Mouse (Mus musculus): Measurements from ENCODE around the gene Ypel2. TPM values are rescaled to one million over a fixed set of nuclear protein-coding genes. Genes with fewer than 3 reads are reported as not detected.
A peak's percentile ranks its signal among the peaks of the same experiment; 100 is the strongest.

Gene Ypel2
- polyA plus RNA-seq, 1 experiment from 2014 or later, result 10.6 TPM

DNA sequence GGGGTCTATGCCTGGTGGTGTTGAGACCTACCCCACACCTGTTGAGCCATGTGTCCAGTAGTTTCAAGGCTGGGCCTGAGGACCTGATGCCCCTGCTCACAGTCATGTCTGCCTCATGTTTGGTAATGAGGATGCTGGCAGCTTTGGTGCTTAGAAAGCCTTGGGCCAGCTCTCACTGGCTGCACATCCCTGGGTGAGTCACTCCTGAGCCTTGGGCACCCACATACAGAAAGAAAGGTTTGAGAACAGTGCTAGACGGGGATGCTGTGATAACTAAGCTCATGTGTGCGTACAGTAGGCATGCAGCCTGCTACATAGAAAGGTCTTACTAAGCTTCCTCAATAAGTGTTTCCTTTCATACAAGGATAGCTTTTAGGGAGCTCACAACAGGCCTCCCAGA lies 40.8 kb downstream of the Ypel2 start:
- DNase-seq (ENCODE audit: low spot score) (no peak), ATAC-seq (replicated peaks; ENCODE audit: low FRiP score, low read depth) (no peak)
- no peaks in the 10 kb centered on the region; the same call in 1 of the 2 replicates for H3K36me3 ChIP-seq (ENCODE audit: insufficient read depth, low read length)
- H3K9me3 ChIP-seq (replicated peaks; ENCODE audit: low read length), result no peaks in the 10 kb centered on the region
- no peak overlapping the region for H3K9ac ChIP-seq (ENCODE audit: low read depth, low read length)
- no peak overlapping the region for H3K4me2 ChIP-seq (ENCODE audit: low read length)
- peaks cover 46% of the 10 kb centered on the region for H3K4me1 ChIP-seq (replicated peaks; ENCODE audit: insufficient read depth, low read length)
- H3K27ac ChIP-seq, result peak overlapping the region; percentile 25; the same call in 1 of the 2 replicates
- WGBS, result 95% methylated on average over 2 of the region's 2 CpGs
- no peaks in the 10 kb centered on the region for H3K27me3 ChIP-seq (ENCODE audit: insufficient read depth, low read length)
- no peak for TF ChIP-seq CTCF (IDR thresholded peaks at IDR 0.05; ENCODE audit: low read depth)
- no peak overlapping the region for H3K4me3 ChIP-seq (replicated peaks; ENCODE audit: low read depth, low read length)

DNA sequence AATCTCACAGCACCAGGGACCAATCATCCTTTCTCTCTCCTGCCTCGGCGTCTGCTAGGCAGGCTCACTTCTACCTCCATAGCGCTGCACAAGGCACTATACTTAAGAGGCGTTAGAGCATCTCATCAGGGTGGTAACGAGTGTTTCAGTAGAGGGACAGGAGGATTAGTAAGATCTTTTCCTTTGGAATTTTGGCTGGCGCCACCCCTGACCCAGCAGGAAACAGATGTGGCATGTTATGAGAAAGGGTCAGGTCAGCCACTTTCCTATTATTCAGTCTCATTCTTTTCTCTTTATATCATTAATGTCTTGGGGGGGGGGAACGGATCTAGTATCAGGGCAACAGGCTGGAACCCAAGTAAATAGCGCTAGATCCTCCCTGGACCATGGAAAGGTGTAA lies 41.8 kb downstream of the Ypel2 start:
- Histone ChIP-seq H3K27ac (no peak overlapping the region), H3K4me3 (replicated peaks; ENCODE audit: low read depth, low read length) (no peak overlapping the region), H3K27me3 (ENCODE audit: insufficient read depth, low read length) (no peaks in the 10 kb centered on the region), H3K36me3 (ENCODE audit: insufficient read depth, low read length) (no peaks in the 10 kb centered on the region; the same call in 1 of the 2 replicates), H3K9me3 (replicated peaks; ENCODE audit: low read length) (no peaks in the 10 kb centered on the region), H3K4me2 (ENCODE audit: low read length) (no peak overlapping the region), H3K4me1 (replicated peaks; ENCODE audit: insufficient read depth, low read length) (peaks cover 38% of the 10 kb centered on the region), H3K9ac (ENCODE audit: low read depth, low read length) (no peak overlapping the region)
- ATAC-seq (replicated peaks; ENCODE audit: low FRiP score, low read depth), result no peak
- 78% methylated on average over 8 of the region's 8 CpGs for WGBS
- DNase-seq (ENCODE audit: low spot score), result no peak
- no peak for TF ChIP-seq CTCF (IDR thresholded peaks at IDR 0.05; ENCODE audit: low read depth)

DNA sequence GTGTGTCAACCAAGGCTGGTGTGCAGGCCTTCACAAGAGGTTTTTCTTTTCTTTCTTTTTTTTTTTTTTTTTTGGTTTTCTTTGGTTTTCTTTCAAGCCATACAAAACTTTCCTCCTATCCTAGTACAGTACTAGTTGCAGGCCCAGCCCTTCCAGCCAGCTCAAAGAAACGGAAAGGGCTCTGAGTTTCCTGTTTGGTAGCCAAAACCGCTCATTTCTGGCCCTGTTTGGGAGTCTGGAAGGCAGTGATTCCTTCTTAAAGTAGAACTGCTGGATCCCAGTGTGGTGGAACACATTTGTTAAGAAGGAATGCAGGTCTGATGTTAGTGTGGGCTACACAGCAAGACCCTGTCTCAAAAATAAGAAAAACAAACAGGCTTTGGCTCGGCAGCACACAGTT lies 43.0 kb downstream of the Ypel2 start:
- no peak overlapping the region for H3K4me3 ChIP-seq (replicated peaks; ENCODE audit: low read depth, low read length)
- no peak for ATAC-seq (replicated peaks; ENCODE audit: low FRiP score, low read depth)
- H3K27ac ChIP-seq, result 0 out of 2 replicates have a peak overlapping the region, but pooled peaks have one; percentile 36
- WGBS, result 61% methylated on average over 3 of the region's 3 CpGs
- no peak overlapping the region for H3K9ac ChIP-seq (ENCODE audit: low read depth, low read length)
- H3K9me3 ChIP-seq (replicated peaks; ENCODE audit: low read length), result no peaks in the 10 kb centered on the region
- peaks cover 27% of the 10 kb centered on the region for H3K4me1 ChIP-seq (replicated peaks; ENCODE audit: insufficient read depth, low read length)
- no peaks in the 10 kb centered on the region; the same call in 1 of the 2 replicates for H3K36me3 ChIP-seq (ENCODE audit: insufficient read depth, low read length)
- TF ChIP-seq CTCF (IDR thresholded peaks at IDR 0.05; ENCODE audit: low read depth), result no peak
- DNase-seq (ENCODE audit: low spot score), result no peak
- no peak overlapping the region for H3K4me2 ChIP-seq (ENCODE audit: low read length)
- no peaks in the 10 kb centered on the region for H3K27me3 ChIP-seq (ENCODE audit: insufficient read depth, low read length)

DNA sequence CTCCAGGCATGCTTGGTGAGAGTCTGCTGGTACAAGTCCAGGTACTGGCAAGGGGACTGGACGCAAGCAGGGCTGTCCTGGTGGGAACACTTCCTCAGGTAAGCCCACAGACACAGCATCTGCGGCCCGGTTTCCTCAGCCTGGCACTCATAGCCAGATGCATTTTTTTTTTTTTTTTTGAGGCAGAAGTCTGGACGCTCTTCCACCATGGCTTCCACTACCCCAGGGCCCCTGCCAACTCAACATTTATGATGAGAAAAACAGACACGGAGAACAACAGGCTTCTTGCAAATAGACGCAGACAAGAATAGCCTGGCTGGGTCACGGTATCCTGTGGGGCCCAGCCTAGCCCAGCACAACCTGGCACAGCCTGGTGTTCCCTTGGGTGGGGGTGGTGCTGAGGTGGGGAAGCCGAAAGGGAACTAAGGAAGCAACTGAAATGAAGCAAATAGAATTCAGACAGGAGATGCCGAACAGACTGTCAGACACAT lies 43.5 kb downstream of the Ypel2 start:
- DNase-seq (ENCODE audit: low spot score), result no peak

DNA sequence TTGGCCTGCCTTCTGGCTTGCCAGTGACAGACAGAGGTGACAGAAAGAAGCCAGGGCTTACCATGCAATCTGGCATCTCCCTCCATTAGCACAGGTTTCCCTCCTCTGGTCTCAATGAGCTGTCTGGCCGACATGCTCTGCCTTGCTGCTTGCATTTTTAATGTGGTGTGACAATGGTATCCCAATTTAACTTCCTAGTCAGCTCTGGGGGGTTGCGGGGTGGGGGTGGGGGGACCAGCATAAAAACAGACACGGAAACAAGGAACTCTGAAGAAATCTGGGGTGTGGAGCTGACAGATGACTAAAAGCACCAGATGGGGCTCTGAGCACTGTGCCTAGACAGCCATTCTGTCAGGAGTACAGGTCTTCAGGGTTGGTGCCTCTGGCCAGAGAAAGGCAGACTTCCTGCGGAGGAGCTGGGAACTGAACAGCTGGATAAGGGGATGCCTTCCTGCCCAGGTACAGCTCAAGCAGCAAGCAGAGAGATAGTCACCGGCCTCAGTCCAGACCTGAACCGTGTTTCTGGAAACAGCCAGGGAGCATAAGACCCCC lies 46.8 kb downstream of the Ypel2 start:
- 74% methylated on average over 6 of the region's 6 CpGs for WGBS
- Histone ChIP-seq H3K27ac (no peak overlapping the region), H3K9ac (ENCODE audit: low read depth, low read length) (no peak overlapping the region), H3K4me1 (replicated peaks; ENCODE audit: insufficient read depth, low read length) (no peaks in the 10 kb centered on the region; the same call in 1 of the 2 replicates), H3K27me3 (ENCODE audit: insufficient read depth, low read length) (no peaks in the 10 kb centered on the region), H3K9me3 (replicated peaks; ENCODE audit: low read length) (no peaks in the 10 kb centered on the region), H3K4me3 (replicated peaks; ENCODE audit: low read depth, low read length) (no peak overlapping the region), H3K36me3 (ENCODE audit: insufficient read depth, low read length) (peaks cover 5% of the 10 kb centered on the region), H3K4me2 (ENCODE audit: low read length) (no peak overlapping the region)
- no peak for TF ChIP-seq CTCF (IDR thresholded peaks at IDR 0.05; ENCODE audit: low read depth)
- DNase-seq (ENCODE audit: low spot score) (no peak), ATAC-seq (replicated peaks; ENCODE audit: low FRiP score, low read depth) (no peak)

More for the DNA sequence above, 43.5 kb downstream of the Ypel2 start:
- Histone ChIP-seq H3K4me3 (replicated peaks; ENCODE audit: low read depth, low read length) (no peak overlapping the region), H3K36me3 (ENCODE audit: insufficient read depth, low read length) (no peaks in the 10 kb centered on the region; the same call in 1 of the 2 replicates), H3K4me2 (ENCODE audit: low read length) (no peak overlapping the region), H3K9ac (ENCODE audit: low read depth, low read length) (no peak overlapping the region), H3K4me1 (replicated peaks; ENCODE audit: insufficient read depth, low read length) (peaks cover 22% of the 10 kb centered on the region), H3K27ac (peak overlapping the region; percentile 36; the same call in 1 of the 2 replicates), H3K27me3 (ENCODE audit: insufficient read depth, low read length) (no peaks in the 10 kb centered on the region), H3K9me3 (replicated peaks; ENCODE audit: low read length) (no peaks in the 10 kb centered on the region)
- 68% methylated on average over 9 of the region's 9 CpGs for WGBS
- ATAC-seq (replicated peaks; ENCODE audit: low FRiP score, low read depth), result no peak
- TF ChIP-seq CTCF (IDR thresholded peaks at IDR 0.05; ENCODE audit: low read depth), result no peak

DNA sequence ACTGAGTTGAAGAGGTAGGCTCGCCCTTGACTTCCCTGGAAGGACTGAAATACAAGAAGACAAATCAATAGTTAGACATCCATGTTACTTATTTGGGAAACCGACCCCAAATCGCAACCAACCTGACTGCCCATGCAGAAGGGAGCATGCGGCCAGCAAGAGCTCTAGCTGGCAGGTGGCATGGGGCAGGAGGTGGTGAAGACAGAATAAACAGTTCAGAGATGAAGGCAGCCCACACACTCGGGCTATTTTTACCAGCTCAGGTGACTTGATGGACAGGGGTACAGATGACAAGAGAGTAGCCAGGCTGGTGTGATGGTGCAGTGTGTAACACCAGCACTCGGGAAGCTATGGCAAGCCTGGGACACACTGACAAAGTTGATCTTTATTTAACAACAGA lies 47.6 kb downstream of the Ypel2 start:
- Histone ChIP-seq H3K4me3 (replicated peaks; ENCODE audit: low read depth, low read length) (no peak overlapping the region), H3K27ac (no peak overlapping the region), H3K4me1 (replicated peaks; ENCODE audit: insufficient read depth, low read length) (no peaks in the 10 kb centered on the region), H3K27me3 (ENCODE audit: insufficient read depth, low read length) (no peaks in the 10 kb centered on the region), H3K9ac (ENCODE audit: low read depth, low read length) (no peak overlapping the region), H3K4me2 (ENCODE audit: low read length) (no peak overlapping the region), H3K36me3 (ENCODE audit: insufficient read depth, low read length) (peaks cover 9% of the 10 kb centered on the region), H3K9me3 (replicated peaks; ENCODE audit: low read length) (no peaks in the 10 kb centered on the region)
- TF ChIP-seq CTCF (IDR thresholded peaks at IDR 0.05; ENCODE audit: low read depth), result no peak
- ATAC-seq (replicated peaks; ENCODE audit: low FRiP score, low read depth), result no peak
- 68% methylated on average over 6 of the region's 6 CpGs for WGBS
- DNase-seq (ENCODE audit: low spot score), result no peak
